Mouse (Mus musculus) bone marrow, adult 2 months (tissue): Measurements from ENCODE around the gene Hnrnpf. TPM values are rescaled to one million over a fixed set of nuclear protein-coding genes. Genes with fewer than 3 reads are reported as not detected.

Source experiments
- H3K27ac ChIP-seq: fragments of 200-500 bp; 2 replicates; pipeline ENCODE4 v1.5.1; 2012; ENCODE audit warnings: low read depth, mild to moderate bottlenecking, control low read depth, inconsistent platforms, low read length; ENCODE audit not compliant: control insufficient read depth, poor library complexity, insufficient read depth
- H3K4me1 ChIP-seq: fragments of 200-500 bp; 2 replicates; pipeline ENCODE4 v1.6.1; 2011; ENCODE audit warnings: low read length; ENCODE audit not compliant: control insufficient read depth, insufficient read depth
- H3K4me3 ChIP-seq: fragments of 200-500 bp; replicated peaks from 2 replicates; pipeline ENCODE3; 2011; ENCODE audit warnings: mild to moderate bottlenecking, low read depth, low read length, control low read depth; ENCODE audit not compliant: control insufficient read depth
- CTCF ChIP-seq: fragments of 200-500 bp; IDR thresholded peaks from 2 replicates; pipeline ENCODE4 v1.5.1; 2011; ENCODE audit warnings: low read length, control low read depth; ENCODE audit not compliant: control insufficient read depth, insufficient read depth
- POLR2A ChIP-seq: fragments of 200-500 bp; IDR thresholded peaks from 2 replicates; pipeline ENCODE4 v1.6.1; 2011; ENCODE audit warnings: low read depth, mild to moderate bottlenecking, control low read depth, low read length, borderline replicate concordance; ENCODE audit not compliant: control insufficient read depth
- WGBS: fragments of 180-500 bp; shearing (Covaris S2); methylation state at CpG from one replicate; pipeline ENCODE4 v1.1.7; 2018; 5-methylcytosine and 5-hydroxymethylcytosine counted together
- polyA plus RNA-seq: library from polyadenylated mRNA; stranded (reverse); fragments of >200 nt; gene quantifications from 2 replicates; pipeline ENCODE4 v1.2.4, GENCODE M21; 2011; ENCODE audit warnings: low replicate concordance; ENCODE audit not compliant: missing spikeins, insufficient read depth, insufficient read length

The Hnrnpf gene
- polyA plus RNA-seq, 1 experiment: 242 TPM

DNA sequence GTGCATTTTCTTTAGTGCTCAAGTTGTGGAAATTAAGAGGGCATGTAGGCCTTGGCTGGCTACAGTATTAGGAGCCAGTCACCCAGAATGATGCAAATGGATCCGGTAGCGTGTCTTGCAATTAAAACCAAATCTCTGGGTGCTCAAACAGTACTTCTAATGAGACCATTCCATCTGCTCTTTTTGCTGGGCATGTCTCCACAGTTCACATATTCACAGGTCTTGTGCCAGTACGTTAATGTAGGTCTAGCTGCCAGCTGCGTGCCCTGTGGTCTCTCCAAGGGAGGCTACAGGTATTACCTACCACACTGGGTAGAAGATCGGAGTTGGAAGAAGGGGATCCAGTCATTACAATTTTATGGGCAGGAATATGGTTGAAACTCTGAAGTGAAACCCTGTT is 17.9 kb downstream of the Hnrnpf start:
- no peaks in the 10 kb centered on the region; the same call in 1 of the 2 replicates for H3K4me1 ChIP-seq
- H3K27ac ChIP-seq: no peak overlapping the region
- WGBS: 2% methylated on average over 5 of the region's 5 CpGs
- TF ChIP-seq CTCF (no peak), POLR2A (no peak)
- H3K4me3 ChIP-seq: peak overlapping the region; percentile 88

DNA sequence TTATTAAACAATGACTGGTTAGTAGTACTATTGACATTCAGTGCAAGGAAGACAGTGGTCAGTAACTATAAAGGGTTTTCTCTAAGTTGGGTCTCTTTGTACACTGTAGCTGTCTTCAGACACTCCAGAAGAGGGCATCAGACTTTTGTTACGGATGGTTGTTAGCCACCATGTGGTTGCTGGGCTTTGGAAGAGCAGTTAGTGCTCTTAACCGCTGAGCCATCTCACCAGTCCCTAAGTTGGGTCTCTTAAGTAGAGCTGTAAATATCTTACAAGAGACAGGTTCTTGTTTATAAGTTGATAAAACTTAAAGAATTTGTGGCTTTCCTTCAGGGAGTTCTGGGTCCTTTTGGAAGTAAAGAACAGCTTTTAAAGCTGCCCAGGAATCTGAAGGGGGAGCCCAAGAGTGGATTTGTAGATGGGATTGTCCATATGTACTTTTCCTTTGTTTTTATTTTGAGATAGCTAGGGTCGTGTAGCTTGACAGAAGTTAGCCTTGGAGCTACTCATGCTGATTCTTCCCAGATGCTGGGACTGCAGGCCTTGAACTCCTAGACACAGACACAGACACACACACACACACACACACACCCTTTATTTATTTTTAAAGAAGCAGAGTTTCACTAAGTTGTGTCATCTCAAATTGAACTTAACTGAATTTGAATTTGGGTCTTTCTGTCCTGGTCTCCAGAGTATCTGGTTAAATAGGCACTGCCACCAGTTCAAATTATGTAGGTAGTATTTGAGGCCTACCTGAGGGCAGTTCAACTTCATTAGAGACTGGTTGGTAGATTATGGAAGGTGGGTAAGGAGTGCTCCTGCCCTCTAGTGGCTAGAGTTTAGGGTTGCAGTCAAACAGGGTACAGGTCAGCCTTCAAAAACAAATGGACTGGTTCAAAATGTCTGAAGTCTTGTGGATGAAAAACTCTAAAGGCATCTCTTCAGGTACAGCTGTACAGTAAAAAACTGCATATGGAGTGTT is 20.8 kb downstream of the Hnrnpf start:
- Histone ChIP-seq H3K4me1 (no peaks in the 10 kb centered on the region; the same call in 1 of the 2 replicates), H3K27ac (no peak overlapping the region), H3K4me3 (no peak overlapping the region)
- 31% methylated on average over 3 of the region's 3 CpGs for WGBS
- TF ChIP-seq POLR2A: no peak
- peak; percentile 47 for TF ChIP-seq CTCF

DNA sequence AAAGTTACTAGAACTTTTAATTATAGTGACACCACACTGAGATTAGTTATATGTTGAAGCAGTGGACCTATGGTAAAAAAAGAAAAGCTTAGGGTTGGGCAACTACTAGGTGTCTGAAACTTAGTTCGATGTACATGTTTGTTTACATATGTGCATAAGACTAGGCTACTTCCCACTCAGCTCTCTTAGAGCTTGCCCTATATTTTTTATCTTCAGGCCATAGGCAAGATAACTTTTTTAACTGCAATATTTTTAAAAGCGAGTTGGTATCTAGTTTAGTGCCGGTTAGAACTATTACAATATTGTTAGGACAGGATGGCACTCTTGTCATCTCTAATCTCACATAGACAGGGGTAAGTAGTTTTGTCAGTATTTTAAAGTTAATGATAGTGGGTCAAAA is 21.9 kb downstream of the Hnrnpf start:
- 72% methylated on average over 3 of the region's 3 CpGs for WGBS
- Histone ChIP-seq H3K27ac (no peak overlapping the region), H3K4me1 (no peaks in the 10 kb centered on the region; the same call in 1 of the 2 replicates), H3K4me3 (no peak overlapping the region)
- TF ChIP-seq POLR2A (no peak), CTCF (no peak)

DNA sequence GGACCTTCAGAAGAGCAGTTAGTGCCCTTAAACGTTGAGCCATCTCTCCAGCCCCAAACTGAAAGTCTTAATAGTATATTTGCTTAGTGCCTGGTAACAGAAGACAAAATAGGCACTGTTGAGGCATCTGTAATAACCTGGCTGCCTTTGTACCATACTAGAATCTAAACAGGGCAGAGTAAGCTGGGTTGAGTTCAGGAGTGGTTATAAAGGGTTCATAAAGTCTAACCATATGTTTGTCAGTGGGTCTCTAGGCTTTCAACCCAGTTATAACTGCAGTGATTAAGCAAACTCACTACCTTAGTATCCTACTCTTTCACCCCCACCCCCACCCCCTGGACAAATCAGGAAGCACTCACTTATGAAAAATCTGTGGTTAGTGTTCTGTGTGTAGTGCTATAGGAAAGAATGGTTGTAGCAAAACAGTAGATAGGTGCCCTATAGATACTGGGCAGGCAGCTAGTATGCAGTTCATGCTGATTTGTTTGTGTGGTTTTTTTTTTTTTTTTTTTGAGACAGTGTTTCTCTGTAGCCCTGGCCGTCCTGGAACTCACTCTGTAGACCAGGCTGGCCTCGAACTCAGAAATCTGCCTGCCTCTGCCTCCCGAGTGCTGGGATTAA is 26.9 kb downstream of the Hnrnpf start:
- TF ChIP-seq CTCF: no peak
- no peak for TF ChIP-seq POLR2A
- Histone ChIP-seq H3K27ac (no peak overlapping the region), H3K4me1 (no peaks in the 10 kb centered on the region), H3K4me3 (no peak overlapping the region)
- 64% methylated on average over 4 of the region's 4 CpGs for WGBS

DNA sequence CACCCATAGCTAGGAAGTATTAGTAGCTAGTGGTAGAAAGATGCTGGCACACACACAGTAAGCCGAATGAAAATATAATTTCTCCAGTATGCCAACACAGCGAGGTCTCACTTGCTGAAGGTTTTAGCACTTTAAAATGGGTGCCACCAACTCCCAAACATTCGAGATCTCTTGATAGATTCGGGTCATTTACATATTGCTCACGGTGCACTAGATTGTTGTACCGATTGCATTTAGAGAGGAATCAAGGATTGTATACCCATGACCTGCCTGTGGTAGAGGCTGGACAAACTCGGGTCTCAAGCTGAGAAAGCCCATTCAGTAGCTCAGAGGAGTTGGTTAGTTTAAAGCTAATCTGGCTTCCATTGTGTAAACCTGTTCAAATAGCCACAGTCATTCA is 27.8 kb downstream of the Hnrnpf start:
- H3K4me3 ChIP-seq: no peak overlapping the region
- H3K4me1 ChIP-seq: no peaks in the 10 kb centered on the region
- H3K27ac ChIP-seq: no peak overlapping the region
- WGBS: 86% methylated on average over 7 of the region's 7 CpGs
- TF ChIP-seq CTCF (no peak), POLR2A (no peak)

DNA sequence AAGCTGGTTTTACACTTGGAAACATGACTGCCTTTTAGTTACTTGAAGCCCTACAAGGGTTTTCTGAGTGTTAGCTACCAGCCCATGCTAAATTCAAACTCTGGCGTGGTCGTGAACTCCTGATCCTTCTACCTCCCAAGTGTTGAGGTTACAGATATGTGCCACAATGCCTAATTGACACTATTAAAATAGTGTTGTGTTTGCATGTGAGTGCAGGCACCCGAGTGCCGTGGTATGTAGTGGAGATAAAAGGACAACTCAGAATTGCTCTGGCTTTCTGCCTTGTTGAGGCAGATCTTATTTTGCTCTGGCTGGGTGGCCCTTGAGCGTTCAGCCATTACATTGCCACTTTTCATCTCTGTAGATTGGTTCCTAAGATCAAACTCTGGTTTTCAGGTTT is 28.6 kb downstream of the Hnrnpf start:
- no peak overlapping the region for H3K4me3 ChIP-seq
- H3K4me1 ChIP-seq: no peaks in the 10 kb centered on the region
- H3K27ac ChIP-seq: no peak overlapping the region
- TF ChIP-seq POLR2A: no peak
- TF ChIP-seq CTCF: no peak
- 78% methylated on average over 5 of the region's 5 CpGs for WGBS

DNA sequence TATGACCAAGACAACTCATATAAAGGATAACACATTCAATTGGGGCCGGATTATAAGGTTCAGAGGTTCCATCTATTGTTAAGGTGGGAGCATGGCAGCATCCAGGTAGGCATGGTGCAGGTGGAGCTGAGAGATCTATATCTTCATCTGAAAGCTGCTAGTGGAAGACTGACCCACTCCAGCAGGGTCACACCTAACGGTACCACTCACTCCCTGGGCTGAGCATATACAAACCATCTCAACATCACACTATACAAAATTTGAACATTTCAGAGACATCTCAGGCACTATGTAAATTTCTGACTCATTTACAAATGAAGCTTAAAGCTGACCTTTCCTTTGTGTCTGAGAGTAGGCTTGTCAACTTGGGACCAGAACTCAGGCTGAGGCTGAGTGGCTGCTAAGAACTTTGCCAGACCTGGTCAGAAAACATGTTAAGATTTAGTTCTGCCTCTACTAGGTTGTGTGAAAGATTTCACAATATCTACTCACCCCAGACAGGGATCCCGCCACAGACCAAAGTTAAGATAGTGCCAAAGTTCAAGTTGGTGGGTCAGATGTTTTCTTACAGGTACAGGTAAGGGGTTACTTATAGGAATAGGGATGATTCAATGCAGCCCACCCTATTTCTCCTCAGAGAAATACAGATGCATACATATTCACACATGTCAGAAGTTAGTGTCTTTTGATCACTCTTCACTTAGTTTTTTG is 30.0 kb downstream of the Hnrnpf start:
- TF ChIP-seq POLR2A (no peak), CTCF (no peak)
- Histone ChIP-seq H3K4me3 (no peak overlapping the region), H3K4me1 (no peaks in the 10 kb centered on the region), H3K27ac (no peak overlapping the region)
- 69% methylated on average over 3 of the region's 3 CpGs for WGBS
